Mouse (Mus musculus): Measurements from ENCODE around the gene Polr2i. TPM values are rescaled to one million over a fixed set of nuclear protein-coding genes. Genes with fewer than 3 reads are reported as not detected.
"Not testable (repeated sequence)": the region's sequence is repeated elsewhere in the genome, so short reads cannot be mapped to it uniquely, and the experiment has no call there.

Polr2i gene
- polyA plus RNA-seq, 1 experiment = 196 TPM

- Histone ChIP-seq H3K27me3 (replicated peaks; ENCODE audit: control insufficient read depth, insufficient read depth, low read length) (no peaks in the 10 kb centered on the region), H3K4me3 (ENCODE audit: insufficient read depth, low read depth, low read length) (no peak overlapping the region), H3K27ac (ENCODE audit: insufficient read depth, low read depth, low read length) (no peak overlapping the region), H3K36me3 (ENCODE audit: control insufficient read depth, insufficient read depth, low read length) (no peaks in the 10 kb centered on the region), H3K4me1 (ENCODE audit: control insufficient read depth, insufficient read depth, low read length) (peaks cover 11% of the 10 kb centered on the region; the same call in 1 of the 2 replicates)
- peak; percentile 65 for DNase-seq
- 73% methylated on average over 20 of the region's 20 CpGs for WGBS
- TF ChIP-seq CTCF (conservative IDR thresholded peaks at IDR 0.05; ENCODE audit: insufficient read depth, insufficient read length, low read depth, low read length) (no peak), POLR2A (IDR thresholded peaks at IDR 0.05; ENCODE audit: low read depth, low read length) (no peak)
Measured at GRCm38 (mm10) chr7:30233387-30233786, 1.6 kb downstream of the Polr2i start.

- 64% methylated on average over 15 of the region's 15 CpGs for WGBS
- TF ChIP-seq CTCF (conservative IDR thresholded peaks at IDR 0.05; ENCODE audit: insufficient read depth, insufficient read length, low read depth, low read length) (no peak), POLR2A (IDR thresholded peaks at IDR 0.05; ENCODE audit: low read depth, low read length) (no peak)
- no peaks in the 10 kb centered on the region for H3K27me3 ChIP-seq (replicated peaks; ENCODE audit: control insufficient read depth, insufficient read depth, low read length)
- no peak overlapping the region for H3K4me3 ChIP-seq (ENCODE audit: insufficient read depth, low read depth, low read length)
- no peaks in the 10 kb centered on the region for H3K36me3 ChIP-seq (ENCODE audit: control insufficient read depth, insufficient read depth, low read length)
- H3K27ac ChIP-seq (ENCODE audit: insufficient read depth, low read depth, low read length) = 0 out of 2 replicates have a peak overlapping the region, but pooled peaks have one; percentile 6
- H3K4me1 ChIP-seq (ENCODE audit: control insufficient read depth, insufficient read depth, low read length) = peaks cover 11% of the 10 kb centered on the region; the same call in 1 of the 2 replicates
- peak; percentile 94 for DNase-seq
Measured at GRCm38 (mm10) chr7:30234276-30234858, 2.6 kb downstream of the Polr2i start.

- TF ChIP-seq POLR2A (IDR thresholded peaks at IDR 0.05; ENCODE audit: low read depth, low read length) (no peak), CTCF (conservative IDR thresholded peaks at IDR 0.05; ENCODE audit: insufficient read depth, insufficient read length, low read depth, low read length) (no peak)
- WGBS = 86% methylated on average over 8 of the region's 8 CpGs
- peaks cover 11% of the 10 kb centered on the region; the same call in 1 of the 2 replicates for H3K4me1 ChIP-seq (ENCODE audit: control insufficient read depth, insufficient read depth, low read length)
- no peak overlapping the region for H3K27ac ChIP-seq (ENCODE audit: insufficient read depth, low read depth, low read length)
- no peaks in the 10 kb centered on the region for H3K36me3 ChIP-seq (ENCODE audit: control insufficient read depth, insufficient read depth, low read length)
- H3K4me3 ChIP-seq (ENCODE audit: insufficient read depth, low read depth, low read length) = no peak overlapping the region
- H3K27me3 ChIP-seq (replicated peaks; ENCODE audit: control insufficient read depth, insufficient read depth, low read length) = no peaks in the 10 kb centered on the region
- no peak for DNase-seq
Measured at GRCm38 (mm10) chr7:30235091-30235490, 3.3 kb downstream of the Polr2i start.

- no peaks in the 10 kb centered on the region for H3K27me3 ChIP-seq (replicated peaks; ENCODE audit: control insufficient read depth, insufficient read depth, low read length)
- no peak for TF ChIP-seq POLR2A (IDR thresholded peaks at IDR 0.05; ENCODE audit: low read depth, low read length)
- TF ChIP-seq CTCF (conservative IDR thresholded peaks at IDR 0.05; ENCODE audit: insufficient read depth, insufficient read length, low read depth, low read length) = no peak
- no peaks in the 10 kb centered on the region for H3K36me3 ChIP-seq (ENCODE audit: control insufficient read depth, insufficient read depth, low read length)
- WGBS = 84% methylated on average over 4 of the region's 4 CpGs
- peaks cover 11% of the 10 kb centered on the region; the same call in 1 of the 2 replicates for H3K4me1 ChIP-seq (ENCODE audit: control insufficient read depth, insufficient read depth, low read length)
- no peak for DNase-seq
- no peak within 1 kb of the TSS for H3K4me3 ChIP-seq (ENCODE audit: insufficient read depth, low read depth, low read length)
- 0 out of 2 replicates have a peak within 1 kb of the TSS, but pooled peaks have one; percentile 6 for H3K27ac ChIP-seq (ENCODE audit: insufficient read depth, low read depth, low read length)
Measured at GRCm38 (mm10) chr7:30235625-30236024, 3.9 kb downstream of the Polr2i start, which contains the start of gene Ovol3. Gene Ovol3 (minus strand): TSS chr7:30235725.

GRCm38 (mm10) chr7:30237374-30237773 lies 5.6 kb downstream of the Polr2i start:
- WGBS = 90% methylated on average over 3 of the region's 3 CpGs
- not testable (repeated sequence) for H3K4me3 ChIP-seq (ENCODE audit: insufficient read depth, low read depth, low read length); H3K27me3 ChIP-seq (replicated peaks; ENCODE audit: control insufficient read depth, insufficient read depth, low read length); H3K36me3 ChIP-seq (ENCODE audit: control insufficient read depth, insufficient read depth, low read length); DNase-seq; H3K27ac ChIP-seq (ENCODE audit: insufficient read depth, low read depth, low read length)
- peaks cover 11% of the 10 kb centered on the region; the same call in 1 of the 2 replicates for H3K4me1 ChIP-seq (ENCODE audit: control insufficient read depth, insufficient read depth, low read length)

GRCm38 (mm10) chr7:30251956-30252954 lies 20.5 kb downstream of the Polr2i start:
- TF ChIP-seq CTCF (conservative IDR thresholded peaks at IDR 0.05; ENCODE audit: insufficient read depth, insufficient read length, low read depth, low read length) (no peak), POLR2A (IDR thresholded peaks at IDR 0.05; ENCODE audit: low read depth, low read length) (no peak)
- Histone ChIP-seq H3K27ac (ENCODE audit: insufficient read depth, low read depth, low read length) (no peak overlapping the region), H3K27me3 (replicated peaks; ENCODE audit: control insufficient read depth, insufficient read depth, low read length) (no peaks in the 10 kb centered on the region), H3K4me3 (ENCODE audit: insufficient read depth, low read depth, low read length) (no peak overlapping the region), H3K4me1 (ENCODE audit: control insufficient read depth, insufficient read depth, low read length) (peaks cover 7% of the 10 kb centered on the region; the same call in 1 of the 2 replicates), H3K36me3 (ENCODE audit: control insufficient read depth, insufficient read depth, low read length) (no peaks in the 10 kb centered on the region)
- DNase-seq = peak; percentile 82
- WGBS = 60% methylated on average over 12 of the region's 12 CpGs

- WGBS = 65% methylated on average over 2 of the region's 2 CpGs
- no peaks in the 10 kb centered on the region for H3K27me3 ChIP-seq (replicated peaks; ENCODE audit: control insufficient read depth, insufficient read depth, low read length)
- no peaks in the 10 kb centered on the region for H3K36me3 ChIP-seq (ENCODE audit: control insufficient read depth, insufficient read depth, low read length)
- H3K27ac ChIP-seq (ENCODE audit: insufficient read depth, low read depth, low read length) = no peak overlapping the region
- H3K4me1 ChIP-seq (ENCODE audit: control insufficient read depth, insufficient read depth, low read length) = no peaks in the 10 kb centered on the region
- DNase-seq = no peak
- TF ChIP-seq POLR2A (IDR thresholded peaks at IDR 0.05; ENCODE audit: low read depth, low read length) = no peak
- no peak for TF ChIP-seq CTCF (conservative IDR thresholded peaks at IDR 0.05; ENCODE audit: insufficient read depth, insufficient read length, low read depth, low read length)
- H3K4me3 ChIP-seq (ENCODE audit: insufficient read depth, low read depth, low read length) = no peak overlapping the region
Measured at GRCm38 (mm10) chr7:30265041-30265440, 33.3 kb downstream of the Polr2i start.
